Mouse (Mus musculus) kidney, postnatal 0 days (tissue): ENCODE data around the gene Tm9sf2. TPM values are rescaled to one million over a fixed set of nuclear protein-coding genes. Genes with fewer than 3 reads are reported as not detected.
A peak's percentile ranks its signal among the peaks of the same experiment; 100 is the strongest.

ENCODE experiments used
- ATAC-seq: fragments of 200-750 bp; cut with Nextera tagmentation; replicated peaks from 2 replicates; pipeline ENCODE4 v1.8.0; 2017; ENCODE audit warnings: low read depth, moderate number of reproducible peaks, moderate TSS enrichment, moderate library complexity; ENCODE audit not compliant: low FRiP score
- DNase-seq: peaks from one replicate; pipeline ENCODE4 v3.0.0-alpha.2; 2016; ENCODE audit warnings: low spot score
- H3K27ac ChIP-seq: fragments of 300-500 bp; sonication (generic); 2 replicates; pipeline ENCODE4 v1.5.1; 2014; ENCODE audit warnings: mild to moderate bottlenecking
- H3K27me3 ChIP-seq: fragments of 300-500 bp; sonication (generic); 2 replicates; pipeline ENCODE4 v1.6.1; 2014; ENCODE audit warnings: low read length, mixed read lengths; ENCODE audit not compliant: insufficient read depth
- H3K36me3 ChIP-seq: fragments of 300-500 bp; sonication (generic); 2 replicates; pipeline ENCODE4 v1.6.1; 2014; ENCODE audit warnings: low read length, mixed read lengths; ENCODE audit not compliant: insufficient read depth
- H3K4me1 ChIP-seq: fragments of 300-500 bp; sonication (generic); replicated peaks from 2 replicates; pipeline ENCODE4 v1.6.1; 2014; ENCODE audit warnings: antibody characterized with exemption, low read length, mixed read lengths; ENCODE audit not compliant: insufficient read depth
- H3K4me2 ChIP-seq: fragments of 300-500 bp; sonication (generic); 2 replicates; pipeline ENCODE4 v1.6.1; 2014; ENCODE audit warnings: mild to moderate bottlenecking, low read length, moderate library complexity, mixed read lengths
- H3K4me3 ChIP-seq: fragments of 300-500 bp; sonication (generic); replicated peaks from 2 replicates; pipeline ENCODE4 v1.5.1; 2014; ENCODE audit warnings: low read depth, low read length
- H3K9ac ChIP-seq: fragments of 300-500 bp; sonication (generic); 2 replicates; pipeline ENCODE4 v1.6.1; 2014; ENCODE audit warnings: low read depth, low read length
- H3K9me3 ChIP-seq: fragments of 300-500 bp; sonication (generic); replicated peaks from 2 replicates; pipeline ENCODE4 v1.6.1; 2016; ENCODE audit warnings: low read length, inconsistent platforms, mixed read lengths
- CTCF ChIP-seq: IDR thresholded peaks from 2 replicates; pipeline ENCODE4 v1.5.1; 2016; ENCODE audit warnings: antibody characterized with exemption, low read depth, mild to moderate bottlenecking, moderate library complexity
- WGBS: fragments of 180-500 bp; shearing (Covaris S2); extraction: QIAGEN DNeasy Blood & Tissue Kit; methylation state at CpG from one replicate; pipeline ENCODE4 v1.1.7; 2014; 5-methylcytosine and 5-hydroxymethylcytosine counted together
- polyA plus RNA-seq: library from polyadenylated mRNA; unstranded; fragments of >200 nt; fragmentation: Nextera tagmentation; extraction: Ambion mirVana; gene quantifications from 2 replicates; pipeline ENCODE4 v1.2.1, GENCODE M21; 2015

Tm9sf2 gene
- polyA plus RNA-seq, 1 experiment from 2014 or later, result 221 TPM

GRCm38 (mm10) chr14:122181078-122181814 is 74.4 kb downstream of the Tm9sf2 start, which contains the start of gene Clybl:
TSS of gene Clybl (plus strand) at chr14:122181704.
- peak; percentile 99 for ATAC-seq
- Histone ChIP-seq H3K27ac (no peak within 1 kb of the TSS), H3K9me3 (no peaks in the 10 kb centered on the region), H3K4me2 (peak within 1 kb of the TSS; percentile 71), H3K36me3 (no peaks in the 10 kb centered on the region), H3K4me1 (no peaks in the 10 kb centered on the region), H3K9ac (peak within 1 kb of the TSS; percentile 72), H3K27me3 (no peaks in the 10 kb centered on the region), H3K4me3 (peak within 1 kb of the TSS; percentile 70)
- DNase-seq, result peak; percentile 95
- WGBS, result 5% methylated on average over 43 of the region's 45 CpGs
- TF ChIP-seq CTCF, result no peak

GRCm38 (mm10) chr14:122181815-122182157 is 74.9 kb downstream of the Tm9sf2 start:
- 0 out of 2 replicates have a peak, but pooled peaks have one; percentile 12 for TF ChIP-seq CTCF
- H3K4me2 ChIP-seq, result peak overlapping the region; percentile 71
- no peak for DNase-seq
- H3K36me3 ChIP-seq, result no peaks in the 10 kb centered on the region
- H3K4me1 ChIP-seq, result no peaks in the 10 kb centered on the region
- no peaks in the 10 kb centered on the region for H3K27me3 ChIP-seq
- H3K9me3 ChIP-seq, result no peaks in the 10 kb centered on the region
- ATAC-seq, result no peak
- H3K27ac ChIP-seq, result no peak overlapping the region
- H3K9ac ChIP-seq, result peak overlapping the region; percentile 72
- WGBS, result under 1% methylated on average over 12 of the region's 12 CpGs
- H3K4me3 ChIP-seq, result peak overlapping the region; percentile 70

- no peak for DNase-seq
- ATAC-seq, result no peak
- Histone ChIP-seq H3K27ac (no peak overlapping the region), H3K4me3 (peak overlapping the region; percentile 70), H3K36me3 (no peaks in the 10 kb centered on the region), H3K4me1 (no peaks in the 10 kb centered on the region), H3K27me3 (no peaks in the 10 kb centered on the region), H3K9ac (no peak overlapping the region), H3K9me3 (no peaks in the 10 kb centered on the region), H3K4me2 (peak overlapping the region; percentile 71)
- no peak for TF ChIP-seq CTCF
- 71% methylated on average over 6 of the region's 6 CpGs for WGBS
Measured at GRCm38 (mm10) chr14:122182220-122182619, 75.4 kb downstream of the Tm9sf2 start.

GRCm38 (mm10) chr14:122183974-122184373 is 77.1 kb downstream of the Tm9sf2 start:
- no peak overlapping the region for H3K4me2 ChIP-seq
- TF ChIP-seq CTCF, result no peak
- no peak overlapping the region for H3K27ac ChIP-seq
- WGBS, result 80% methylated on average over 11 of the region's 11 CpGs
- H3K4me1 ChIP-seq, result no peaks in the 10 kb centered on the region
- H3K9me3 ChIP-seq, result no peaks in the 10 kb centered on the region
- H3K9ac ChIP-seq, result no peak overlapping the region
- no peak for DNase-seq
- H3K4me3 ChIP-seq, result no peak overlapping the region
- no peaks in the 10 kb centered on the region for H3K27me3 ChIP-seq
- H3K36me3 ChIP-seq, result no peaks in the 10 kb centered on the region
- ATAC-seq, result no peak

- TF ChIP-seq CTCF, result no peak
- Histone ChIP-seq H3K36me3 (no peaks in the 10 kb centered on the region), H3K4me2 (no peak overlapping the region), H3K27me3 (no peaks in the 10 kb centered on the region), H3K9me3 (no peaks in the 10 kb centered on the region), H3K4me3 (no peak overlapping the region), H3K4me1 (no peaks in the 10 kb centered on the region), H3K9ac (no peak overlapping the region), H3K27ac (no peak overlapping the region)
- WGBS, result 77% methylated on average over 5 of the region's 5 CpGs
- no peak for ATAC-seq
- DNase-seq, result no peak
Measured at GRCm38 (mm10) chr14:122188250-122188649, 81.4 kb downstream of the Tm9sf2 start.

- H3K9me3 ChIP-seq, result no peaks in the 10 kb centered on the region
- H3K9ac ChIP-seq, result no peak overlapping the region
- no peaks in the 10 kb centered on the region for H3K36me3 ChIP-seq
- no peak for DNase-seq
- no peak for ATAC-seq
- H3K27me3 ChIP-seq, result no peaks in the 10 kb centered on the region
- H3K4me1 ChIP-seq, result no peaks in the 10 kb centered on the region
- H3K27ac ChIP-seq, result no peak overlapping the region
- 73% methylated on average over 5 of the region's 5 CpGs for WGBS
- TF ChIP-seq CTCF, result no peak
- H3K4me3 ChIP-seq, result no peak overlapping the region
- no peak overlapping the region for H3K4me2 ChIP-seq
Measured at GRCm38 (mm10) chr14:122189901-122190300, 83.1 kb downstream of the Tm9sf2 start.
